Comparison of ENCODE assay signal across 8 mouse cellular contexts in the genomic region with DNA sequence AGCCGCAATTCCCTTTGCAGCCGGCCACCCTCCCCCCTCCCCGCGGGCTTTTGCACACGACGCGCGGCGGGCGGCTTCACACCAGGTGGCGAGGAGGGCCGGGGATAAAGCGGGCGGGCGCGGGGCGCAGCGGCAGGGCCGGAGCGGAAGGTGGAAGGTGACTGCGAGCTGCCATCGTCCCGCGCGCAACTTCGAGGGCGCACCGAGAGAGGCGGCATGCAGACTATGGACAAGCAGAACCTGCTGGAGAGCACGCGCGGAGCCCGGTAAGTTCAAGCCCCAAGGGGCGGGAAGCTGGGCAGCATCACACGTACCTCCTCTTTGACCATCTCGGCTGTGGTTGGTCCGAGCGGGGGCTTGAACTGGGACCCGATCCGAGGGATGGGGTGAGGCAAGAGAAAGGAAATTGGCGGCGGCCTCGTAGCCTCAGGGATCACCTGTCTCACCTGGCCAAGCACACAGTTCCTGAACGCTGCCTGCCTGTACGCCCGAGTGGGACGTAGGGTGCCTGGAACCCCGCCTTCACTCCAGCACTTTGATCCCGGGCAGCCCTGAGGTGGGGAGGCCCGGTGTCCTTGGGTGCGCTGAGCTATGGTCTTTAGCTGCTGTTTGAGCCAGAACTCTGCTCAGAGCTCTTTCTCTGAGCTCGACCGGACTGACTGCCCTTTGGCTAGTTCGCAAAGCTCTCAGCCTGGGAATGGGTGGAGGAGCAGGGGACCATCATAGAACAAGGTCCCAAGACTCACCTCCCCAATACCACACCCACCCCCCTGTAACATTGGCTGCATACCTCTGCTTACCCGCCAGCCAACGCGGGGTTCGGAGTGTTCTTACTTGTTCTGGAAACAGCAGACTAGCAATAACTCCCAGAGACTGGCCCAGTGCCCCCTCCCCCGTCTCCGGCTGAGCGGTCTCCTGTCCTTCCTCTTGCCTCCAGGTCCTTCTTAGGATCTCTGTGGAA. TPM values are rescaled to one million over a fixed set of nuclear protein-coding genes. Genes with fewer than 3 reads are reported as not detected.
DNase-seq lines count a peak whose midpoint lies in the region; ATAC-seq lines count a peak whose summit lies in the region.

A gene (plus strand): TSS at position 111 of the 961 bp plus-strand sequence.

- no peak for ATAC-seq in hindbrain, embryonic 14.5 days (ENCODE audit: low FRiP score)
- ATAC-seq in limb, embryonic 15.5 days (ENCODE audit: insufficient number of reproducible peaks, low FRiP score, low TSS enrichment, low read depth) = no peak
- ATAC-seq in stomach, embryonic 15.5 days (ENCODE audit: insufficient read depth, low FRiP score, low read depth) = peak; percentile 66

- peaks cover 47% of the 10 kb centered on the region for H3K27me3 ChIP-seq in hindbrain, embryonic 14.5 days (ENCODE audit: control insufficient read depth, insufficient read depth, low read length)
- H3K27me3 ChIP-seq in limb, embryonic 15.5 days = peaks cover 46% of the 10 kb centered on the region
- H3K27me3 ChIP-seq in stomach, embryonic 15.5 days (replicated peaks) = peaks cover 30% of the 10 kb centered on the region

- H3K9me3 ChIP-seq in hindbrain, embryonic 14.5 days (ENCODE audit: control insufficient read depth, low read length) = no peaks in the 10 kb centered on the region
- no peaks in the 10 kb centered on the region for H3K9me3 ChIP-seq in limb, embryonic 15.5 days
- H3K9me3 ChIP-seq in stomach, embryonic 15.5 days = no peaks in the 10 kb centered on the region

- no peaks in the 10 kb centered on the region for H3K36me3 ChIP-seq in hindbrain, embryonic 14.5 days (replicated peaks; ENCODE audit: control insufficient read depth, insufficient read depth)
- H3K36me3 ChIP-seq in limb, embryonic 15.5 days = no peaks in the 10 kb centered on the region
- H3K36me3 ChIP-seq in stomach, embryonic 15.5 days = no peaks in the 10 kb centered on the region

- H3K9ac ChIP-seq in hindbrain, embryonic 14.5 days = no peak within 1 kb of the TSS
- H3K9ac ChIP-seq in limb, embryonic 15.5 days = no peak within 1 kb of the TSS
- H3K9ac ChIP-seq in stomach, embryonic 15.5 days = no peak within 1 kb of the TSS

- DNase-seq in gastrocnemius, postnatal 25 days = peak; percentile 46
- no peak for DNase-seq in gastrocnemius, adult 18-20 months (ENCODE audit: low spot score)
- no peak for DNase-seq in adrenal gland, postnatal 4 days (ENCODE audit: low spot score in 2 of 2)
- no peak for DNase-seq in hindbrain, embryonic 14.5 days (ENCODE audit: low spot score)
- DNase-seq in cerebellum, adult 11-12 months = no peak
- DNase-seq in cerebellum, adult 9-11 months = no peak

- H3K27ac ChIP-seq in hindbrain, embryonic 14.5 days = no peak within 1 kb of the TSS
- H3K27ac ChIP-seq in limb, embryonic 15.5 days = no peak within 1 kb of the TSS
- no peak within 1 kb of the TSS for H3K27ac ChIP-seq in stomach, embryonic 15.5 days

- H3K4me2 ChIP-seq in hindbrain, embryonic 14.5 days (replicated peaks) = peak within 1 kb of the TSS; percentile 45
- H3K4me2 ChIP-seq in limb, embryonic 15.5 days = peak within 1 kb of the TSS; percentile 50
- peak within 1 kb of the TSS; percentile 57 for H3K4me2 ChIP-seq in stomach, embryonic 15.5 days

- peak within 1 kb of the TSS; percentile 24 for H3K4me3 ChIP-seq in hindbrain, embryonic 14.5 days (replicated peaks; ENCODE audit: low read length)
- H3K4me3 ChIP-seq in limb, embryonic 15.5 days = peak within 1 kb of the TSS; percentile 34
- H3K4me3 ChIP-seq in stomach, embryonic 15.5 days (replicated peaks) = peak within 1 kb of the TSS; percentile 30

- H3K4me1 ChIP-seq in hindbrain, embryonic 14.5 days (replicated peaks; ENCODE audit: control insufficient read depth, insufficient read depth, low read length) = peaks cover 7% of the 10 kb centered on the region; the same call in 1 of the 2 replicates
- peaks cover 19% of the 10 kb centered on the region for H3K4me1 ChIP-seq in limb, embryonic 15.5 days
- peaks cover 13% of the 10 kb centered on the region for H3K4me1 ChIP-seq in stomach, embryonic 15.5 days

- WGBS in hindbrain, embryonic 14.5 days = 3% methylated on average over 59 of the region's 61 CpGs
- 2% methylated on average over 60 of the region's 61 CpGs for WGBS in limb, embryonic 15.5 days
- 3% methylated on average over 61 of the region's 61 CpGs for WGBS in stomach, embryonic 15.5 days

RNA-seq across cellular contexts. Expression of the gene that starts here (rescaled TPM):
- total RNA-seq in gastrocnemius, postnatal 25 days (2021) = 1 to 10 TPM; 1.4 to 7.2 TPM
- 10 to 100 TPM in 1 of 2 experiments, 1 to 10 TPM in 1; 5.4 to 12.7 TPM for total RNA-seq in gastrocnemius, adult 18-20 months (2021)
- total RNA-seq in adrenal gland, postnatal 4 days (2021) = 10 to 100 TPM; 33.4 to 35.2 TPM
- 0.13 and 0.14 TPM in 2 replicates for polyA plus RNA-seq in hindbrain, embryonic 14.5 days (2014; fragmentation: Nextera tagmentation; extraction: Ambion mirVana)
- polyA plus RNA-seq in limb, embryonic 15.5 days (2015; fragmentation: Nextera tagmentation; extraction: Ambion mirVana) = 1.3 and 2.6 TPM in 2 replicates
- polyA plus RNA-seq in stomach, embryonic 15.5 days (2015; fragmentation: Nextera tagmentation; extraction: Ambion mirVana) = 0.75 and 0.86 TPM in 2 replicates

Comparison
In these comparisons a context has a peak if more than half of its experiments do, and no peak if none do; other contexts are left out.
1. Peak in ATAC-seq, H3K4me3 ChIP-seq and H3K4me2 ChIP-seq in stomach, embryonic 15.5 days; RNA of the gene not detected or under 1 TPM.